Mouse (Mus musculus): Measurements from ENCODE around the gene H2-T22. TPM values are rescaled to one million over a fixed set of nuclear protein-coding genes. Genes with fewer than 3 reads are reported as not detected.
"Not testable (repeated sequence)": the region's sequence is repeated elsewhere in the genome, so short reads cannot be mapped to it uniquely, and the experiment has no call there.

The H2-T22 gene
- polyA plus RNA-seq, 1 experiment from 2014 or later, result 12.0 TPM

- not testable (repeated sequence) for H3K27me3 ChIP-seq (ENCODE audit: control insufficient read depth, insufficient read depth, low read length); H3K9ac ChIP-seq (ENCODE audit: low read depth, low read length); H3K9me3 ChIP-seq (ENCODE audit: control insufficient read depth, low read length); H3K27ac ChIP-seq (ENCODE audit: low read depth, low read length); H3K4me1 ChIP-seq (ENCODE audit: control insufficient read depth, insufficient read depth, low read length); H3K36me3 ChIP-seq (ENCODE audit: control insufficient read depth, insufficient read depth, low read length)
- Histone ChIP-seq H3K4me2 (replicated peaks; ENCODE audit: low read depth, low read length) (peak overlapping the region; percentile 83), H3K4me3 (ENCODE audit: low read length) (peak overlapping the region; percentile 44; the same call in 1 of the 2 replicates)
- peak; percentile 15; the same call in 1 of the 2 replicates for ATAC-seq (ENCODE audit: low FRiP score, low TSS enrichment)
- WGBS, result 37% methylated on average over 8 of the region's 8 CpGs
These were observed 11.6 kb downstream of the H2-T22 start for GRCm38 (mm10) chr17:36030703-36031582.

GRCm38 (mm10) chr17:36030046-36030702 lies 12.4 kb downstream of the H2-T22 start:
- H3K27me3 ChIP-seq (ENCODE audit: control insufficient read depth, insufficient read depth, low read length); ATAC-seq (ENCODE audit: low FRiP score, low TSS enrichment); H3K9me3 ChIP-seq (ENCODE audit: control insufficient read depth, low read length); H3K9ac ChIP-seq (ENCODE audit: low read depth, low read length); H3K4me2 ChIP-seq (replicated peaks; ENCODE audit: low read depth, low read length); H3K36me3 ChIP-seq (ENCODE audit: control insufficient read depth, insufficient read depth, low read length); H3K27ac ChIP-seq (ENCODE audit: low read depth, low read length); H3K4me1 ChIP-seq (ENCODE audit: control insufficient read depth, insufficient read depth, low read length); H3K4me3 ChIP-seq (ENCODE audit: low read length): not testable (repeated sequence)
- WGBS, result 76% methylated on average over 2 of the region's 4 CpGs

DNA sequence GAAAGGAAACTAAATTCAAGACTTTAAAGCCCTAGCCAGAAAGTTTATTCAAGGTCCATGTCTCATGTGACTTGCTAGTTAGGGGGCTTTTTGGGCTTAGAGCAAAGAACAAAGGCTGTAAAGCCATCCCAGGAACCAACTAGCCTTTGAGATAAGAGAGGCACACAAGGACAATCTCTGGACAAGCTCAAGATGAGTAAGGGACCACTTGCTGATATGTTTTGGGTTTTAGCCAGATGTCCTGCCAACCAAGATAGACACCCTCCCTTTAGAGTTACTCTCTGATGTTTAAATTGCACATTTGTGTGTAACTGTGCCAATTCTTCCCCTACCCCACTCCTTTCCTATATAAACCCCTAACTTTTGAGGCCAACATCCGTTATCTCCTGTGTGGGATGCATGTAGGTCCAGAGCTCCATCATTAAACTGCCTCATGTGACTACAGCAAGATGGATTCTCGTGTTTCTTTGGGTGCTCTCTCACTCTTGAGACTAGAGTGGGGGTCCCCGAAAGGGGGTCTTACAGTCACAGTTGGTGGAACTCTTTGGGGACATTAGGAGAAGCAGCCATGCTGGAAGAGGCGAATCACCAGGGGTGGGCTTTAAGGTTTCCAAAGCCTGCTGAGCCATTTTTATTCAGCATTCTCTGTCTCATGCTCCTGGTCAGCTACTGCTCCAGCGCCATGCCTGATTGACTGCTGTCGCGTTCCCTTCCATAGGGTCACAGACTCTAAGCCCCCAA lies 13.5 kb downstream of the H2-T22 start:
- ATAC-seq (ENCODE audit: low FRiP score, low TSS enrichment), result no peak
- Histone ChIP-seq H3K4me1 (ENCODE audit: control insufficient read depth, insufficient read depth, low read length) (peaks cover 2% of the 10 kb centered on the region), H3K9me3 (ENCODE audit: control insufficient read depth, low read length) (no peaks in the 10 kb centered on the region), H3K27ac (ENCODE audit: low read depth, low read length) (no peak overlapping the region), H3K4me3 (ENCODE audit: low read length) (no peak overlapping the region), H3K27me3 (ENCODE audit: control insufficient read depth, insufficient read depth, low read length) (no peaks in the 10 kb centered on the region), H3K36me3 (ENCODE audit: control insufficient read depth, insufficient read depth, low read length) (no peaks in the 10 kb centered on the region), H3K4me2 (replicated peaks; ENCODE audit: low read depth, low read length) (no peak overlapping the region), H3K9ac (ENCODE audit: low read depth, low read length) (no peak overlapping the region)
- 76% methylated on average over 7 of the region's 7 CpGs for WGBS

GRCm38 (mm10) chr17:36027663-36028062 lies 14.9 kb downstream of the H2-T22 start:
- 92% methylated on average over 4 of the region's 4 CpGs for WGBS
- no peak for ATAC-seq (ENCODE audit: low FRiP score, low TSS enrichment)
- Histone ChIP-seq H3K4me2 (replicated peaks; ENCODE audit: low read depth, low read length) (no peak overlapping the region), H3K27me3 (ENCODE audit: control insufficient read depth, insufficient read depth, low read length) (no peaks in the 10 kb centered on the region), H3K9me3 (ENCODE audit: control insufficient read depth, low read length) (no peaks in the 10 kb centered on the region), H3K4me3 (ENCODE audit: low read length) (no peak overlapping the region), H3K36me3 (ENCODE audit: control insufficient read depth, insufficient read depth, low read length) (no peaks in the 10 kb centered on the region), H3K27ac (ENCODE audit: low read depth, low read length) (no peak overlapping the region), H3K4me1 (ENCODE audit: control insufficient read depth, insufficient read depth, low read length) (peaks cover 6% of the 10 kb centered on the region), H3K9ac (ENCODE audit: low read depth, low read length) (no peak overlapping the region)

GRCm38 (mm10) chr17:36025901-36026300 lies 16.6 kb downstream of the H2-T22 start:
- 73% methylated on average over 4 of the region's 4 CpGs for WGBS

GRCm38 (mm10) chr17:36025197-36025596 lies 17.4 kb downstream of the H2-T22 start:
- Histone ChIP-seq H3K36me3 (ENCODE audit: control insufficient read depth, insufficient read depth, low read length) (no peaks in the 10 kb centered on the region), H3K9me3 (ENCODE audit: control insufficient read depth, low read length) (no peaks in the 10 kb centered on the region), H3K9ac (ENCODE audit: low read depth, low read length) (no peak overlapping the region), H3K4me2 (replicated peaks; ENCODE audit: low read depth, low read length) (no peak overlapping the region), H3K27ac (ENCODE audit: low read depth, low read length) (no peak overlapping the region), H3K4me1 (ENCODE audit: control insufficient read depth, insufficient read depth, low read length) (peaks cover 6% of the 10 kb centered on the region), H3K4me3 (ENCODE audit: low read length) (no peak overlapping the region), H3K27me3 (ENCODE audit: control insufficient read depth, insufficient read depth, low read length) (no peaks in the 10 kb centered on the region)
- no peak for ATAC-seq (ENCODE audit: low FRiP score, low TSS enrichment)
- 78% methylated on average over 5 of the region's 5 CpGs for WGBS

More at GRCm38 (mm10) chr17:36025901-36026300, 16.6 kb downstream of the H2-T22 start:
- Histone ChIP-seq H3K9ac (ENCODE audit: low read depth, low read length) (no peak overlapping the region), H3K4me2 (replicated peaks; ENCODE audit: low read depth, low read length) (no peak overlapping the region), H3K27ac (ENCODE audit: low read depth, low read length) (no peak overlapping the region), H3K4me3 (ENCODE audit: low read length) (no peak overlapping the region), H3K9me3 (ENCODE audit: control insufficient read depth, low read length) (no peaks in the 10 kb centered on the region), H3K4me1 (ENCODE audit: control insufficient read depth, insufficient read depth, low read length) (peaks cover 6% of the 10 kb centered on the region), H3K36me3 (ENCODE audit: control insufficient read depth, insufficient read depth, low read length) (no peaks in the 10 kb centered on the region), H3K27me3 (ENCODE audit: control insufficient read depth, insufficient read depth, low read length) (no peaks in the 10 kb centered on the region)
- no peak for ATAC-seq (ENCODE audit: low FRiP score, low TSS enrichment)

- no peak for ATAC-seq (ENCODE audit: low FRiP score, low TSS enrichment)
- H3K4me1 ChIP-seq (ENCODE audit: control insufficient read depth, insufficient read depth, low read length), result peaks cover 6% of the 10 kb centered on the region
- H3K36me3 ChIP-seq (ENCODE audit: control insufficient read depth, insufficient read depth, low read length), result no peaks in the 10 kb centered on the region
- no peak overlapping the region for H3K4me3 ChIP-seq (ENCODE audit: low read length)
- no peaks in the 10 kb centered on the region for H3K27me3 ChIP-seq (ENCODE audit: control insufficient read depth, insufficient read depth, low read length)
- H3K27ac ChIP-seq (ENCODE audit: low read depth, low read length), result 0 out of 2 replicates have a peak overlapping the region, but pooled peaks have one; percentile 7
- no peaks in the 10 kb centered on the region for H3K9me3 ChIP-seq (ENCODE audit: control insufficient read depth, low read length)
- no peak overlapping the region for H3K9ac ChIP-seq (ENCODE audit: low read depth, low read length)
- 48% methylated on average over 9 of the region's 9 CpGs for WGBS
- no peak overlapping the region; the same call in 1 of the 2 replicates for H3K4me2 ChIP-seq (replicated peaks; ENCODE audit: low read depth, low read length)
These were observed 18.6 kb downstream of the H2-T22 start for GRCm38 (mm10) chr17:36023710-36024654.

DNA sequence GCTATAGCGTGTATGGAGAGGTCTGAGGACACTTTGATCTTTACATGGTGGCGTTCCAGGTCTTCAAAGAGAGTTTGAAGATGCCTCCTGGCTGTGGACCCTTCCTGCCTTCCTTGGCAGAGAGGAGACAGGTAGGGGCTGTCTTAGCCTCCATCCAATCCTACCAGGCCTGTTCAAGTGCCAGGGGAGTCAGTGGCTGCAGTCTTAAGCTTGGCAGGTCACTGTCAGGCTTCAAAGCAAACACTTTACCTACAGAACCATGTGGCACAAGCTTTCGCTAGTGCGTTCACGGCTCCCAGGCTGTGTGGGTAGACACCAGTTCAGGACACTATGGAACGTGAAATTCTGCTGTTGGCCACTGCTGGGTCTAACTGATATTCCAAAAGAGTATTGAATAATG lies 19.6 kb downstream of the H2-T22 start:
- ATAC-seq (ENCODE audit: low FRiP score, low TSS enrichment), result no peak
- Histone ChIP-seq H3K9me3 (ENCODE audit: control insufficient read depth, low read length) (no peaks in the 10 kb centered on the region), H3K4me1 (ENCODE audit: control insufficient read depth, insufficient read depth, low read length) (peaks cover 6% of the 10 kb centered on the region), H3K9ac (ENCODE audit: low read depth, low read length) (no peak overlapping the region), H3K4me2 (replicated peaks; ENCODE audit: low read depth, low read length) (no peak overlapping the region), H3K27ac (ENCODE audit: low read depth, low read length) (no peak overlapping the region), H3K4me3 (ENCODE audit: low read length) (no peak overlapping the region), H3K27me3 (ENCODE audit: control insufficient read depth, insufficient read depth, low read length) (no peaks in the 10 kb centered on the region), H3K36me3 (ENCODE audit: control insufficient read depth, insufficient read depth, low read length) (no peaks in the 10 kb centered on the region)
- 87% methylated on average over 6 of the region's 6 CpGs for WGBS

All from kidney, embryonic 14.5 days (tissue).